Mouse (Mus musculus) stomach, embryonic 14.5 days (tissue): Measurements from ENCODE around the gene Borcs5. TPM values are rescaled to one million over a fixed set of nuclear protein-coding genes. Genes with fewer than 3 reads are reported as not detected.

Experiments
- ATAC-seq: fragments of 200-750 bp; cut with Nextera tagmentation; 2 replicates; pipeline ENCODE4 v1.8.0; 2017; ENCODE audit warnings: low read depth, moderate TSS enrichment; ENCODE audit not compliant: insufficient number of reproducible peaks, insufficient read depth, low FRiP score
- H3K27ac ChIP-seq: fragments of 300-500 bp; sonication (generic); 2 replicates; pipeline ENCODE4 v1.5.1; 2014; ENCODE audit warnings: mild to moderate bottlenecking, low read length, moderate library complexity, mixed read lengths
- H3K27me3 ChIP-seq: fragments of 300-500 bp; sonication (generic); 2 replicates; pipeline ENCODE4 v1.6.1; 2014; ENCODE audit warnings: low read length, control low read depth, mixed read lengths; ENCODE audit not compliant: control insufficient read depth, insufficient read depth
- H3K36me3 ChIP-seq: fragments of 300-500 bp; sonication (generic); 2 replicates; pipeline ENCODE4 v1.6.1; 2014; ENCODE audit warnings: mild to moderate bottlenecking, control low read depth, low read length, moderate library complexity, mixed read lengths; ENCODE audit not compliant: control insufficient read depth, insufficient read depth
- H3K4me1 ChIP-seq: fragments of 300-500 bp; sonication (generic); 2 replicates; pipeline ENCODE4 v1.6.1; 2014; ENCODE audit warnings: low read length, control low read depth, mixed read lengths; ENCODE audit not compliant: control insufficient read depth, insufficient read depth
- H3K4me2 ChIP-seq: fragments of 300-500 bp; sonication (generic); replicated peaks from 2 replicates; pipeline ENCODE4 v1.6.1; 2014; ENCODE audit warnings: low read depth, low read length, control low read depth
- H3K4me3 ChIP-seq: fragments of 300-500 bp; sonication (generic); 2 replicates; pipeline ENCODE4 v1.5.1; 2014; ENCODE audit warnings: low read depth, low read length, control low read depth
- H3K9ac ChIP-seq: fragments of 300-500 bp; sonication (generic); replicated peaks from 2 replicates; pipeline ENCODE4 v1.6.1; 2014; ENCODE audit warnings: low read depth, mild to moderate bottlenecking, control low read depth, low read length, moderate library complexity, mixed read lengths
- H3K9me3 ChIP-seq: fragments of 300-500 bp; sonication (generic); 2 replicates; pipeline ENCODE4 v1.6.1; 2016; ENCODE audit warnings: low read depth, low read length, control low read depth; ENCODE audit not compliant: control insufficient read depth
- WGBS: fragments of 180-500 bp; shearing (Covaris S2); extraction: QIAGEN DNeasy Blood & Tissue Kit; methylation state at CpG from one replicate; pipeline ENCODE4 v1.1.7; 2014; 5-methylcytosine and 5-hydroxymethylcytosine counted together
- polyA plus RNA-seq: library from polyadenylated mRNA; unstranded; fragments of >200 nt; fragmentation: Nextera tagmentation; extraction: Ambion mirVana; gene quantifications from 2 replicates; pipeline ENCODE4 v1.2.1, GENCODE M21; 2014

The Borcs5 gene
- polyA plus RNA-seq, 1 experiment from 2014 or later, result 21.1 TPM

- H3K36me3 ChIP-seq, result no peaks in the 10 kb centered on the region
- no peak overlapping the region for H3K4me2 ChIP-seq
- H3K4me1 ChIP-seq, result peaks cover 4% of the 10 kb centered on the region; the same call in 1 of the 2 replicates
- no peak overlapping the region for H3K27ac ChIP-seq
- no peaks in the 10 kb centered on the region for H3K9me3 ChIP-seq
- H3K4me3 ChIP-seq, result no peak overlapping the region
- H3K9ac ChIP-seq, result no peak overlapping the region
- ATAC-seq, result no peak
- 91% methylated on average over 3 of the region's 3 CpGs for WGBS
- H3K27me3 ChIP-seq, result no peaks in the 10 kb centered on the region
Observed at GRCm38 (mm10) chr6:134605196-134605595, 34.1 kb upstream of the Borcs5 start.

GRCm38 (mm10) chr6:134606540-134606939 is 32.8 kb upstream of the Borcs5 start:
- Histone ChIP-seq H3K27me3 (no peaks in the 10 kb centered on the region), H3K4me3 (no peak overlapping the region), H3K9ac (no peak overlapping the region), H3K9me3 (no peaks in the 10 kb centered on the region), H3K36me3 (no peaks in the 10 kb centered on the region), H3K4me2 (no peak overlapping the region), H3K27ac (no peak overlapping the region), H3K4me1 (peaks cover 4% of the 10 kb centered on the region; the same call in 1 of the 2 replicates)
- WGBS, result 48% methylated on average over 6 of the region's 6 CpGs
- ATAC-seq, result no peak

- WGBS, result 50% methylated on average over 9 of the region's 9 CpGs
- Histone ChIP-seq H3K4me1 (no peaks in the 10 kb centered on the region), H3K27me3 (no peaks in the 10 kb centered on the region), H3K9me3 (no peaks in the 10 kb centered on the region), H3K27ac (no peak overlapping the region), H3K4me2 (no peak overlapping the region), H3K4me3 (no peak overlapping the region), H3K36me3 (no peaks in the 10 kb centered on the region), H3K9ac (no peak overlapping the region)
- peak; percentile 33; the same call in 1 of the 2 replicates for ATAC-seq
Observed at GRCm38 (mm10) chr6:134606949-134607746, 32.2 kb upstream of the Borcs5 start.

- Histone ChIP-seq H3K4me1 (no peaks in the 10 kb centered on the region), H3K4me3 (no peak overlapping the region), H3K4me2 (no peak overlapping the region), H3K9ac (no peak overlapping the region), H3K27me3 (no peaks in the 10 kb centered on the region), H3K9me3 (no peaks in the 10 kb centered on the region), H3K36me3 (no peaks in the 10 kb centered on the region), H3K27ac (no peak overlapping the region)
- ATAC-seq, result no peak
- 79% methylated on average over 9 of the region's 9 CpGs for WGBS
Observed at GRCm38 (mm10) chr6:134610380-134610779, 28.9 kb upstream of the Borcs5 start.

GRCm38 (mm10) chr6:134611896-134612295 is 27.4 kb upstream of the Borcs5 start:
- no peaks in the 10 kb centered on the region for H3K36me3 ChIP-seq
- H3K27me3 ChIP-seq, result no peaks in the 10 kb centered on the region
- no peaks in the 10 kb centered on the region for H3K4me1 ChIP-seq
- 63% methylated on average over 13 of the region's 13 CpGs for WGBS
- H3K27ac ChIP-seq, result no peak overlapping the region; the same call in 1 of the 2 replicates
- no peak; the same call in 1 of the 2 replicates for ATAC-seq
- H3K4me2 ChIP-seq, result no peak overlapping the region
- no peak overlapping the region for H3K9ac ChIP-seq
- H3K4me3 ChIP-seq, result no peak overlapping the region
- no peaks in the 10 kb centered on the region for H3K9me3 ChIP-seq

GRCm38 (mm10) chr6:134614322-134614721 is 25.0 kb upstream of the Borcs5 start:
- ATAC-seq, result peak; percentile 4
- H3K27ac ChIP-seq, result no peak overlapping the region; the same call in 1 of the 2 replicates
- no peaks in the 10 kb centered on the region for H3K4me1 ChIP-seq
- H3K9me3 ChIP-seq, result no peaks in the 10 kb centered on the region
- no peaks in the 10 kb centered on the region for H3K27me3 ChIP-seq
- no peak overlapping the region for H3K4me3 ChIP-seq
- H3K4me2 ChIP-seq, result 0 out of 2 replicates have a peak overlapping the region, but pooled peaks have one; percentile 28
- no peaks in the 10 kb centered on the region for H3K36me3 ChIP-seq
- WGBS, result 36% methylated on average over 4 of the region's 4 CpGs
- H3K9ac ChIP-seq, result no peak overlapping the region

GRCm38 (mm10) chr6:134614723-134615648 is 24.3 kb upstream of the Borcs5 start:
- no peak overlapping the region for H3K27ac ChIP-seq
- H3K9ac ChIP-seq, result no peak overlapping the region
- H3K27me3 ChIP-seq, result no peaks in the 10 kb centered on the region
- H3K4me1 ChIP-seq, result no peaks in the 10 kb centered on the region
- ATAC-seq, result peak; percentile 78
- no peaks in the 10 kb centered on the region; the same call in 1 of the 2 replicates for H3K36me3 ChIP-seq
- peak overlapping the region; percentile 28 for H3K4me2 ChIP-seq
- no peaks in the 10 kb centered on the region for H3K9me3 ChIP-seq
- no peak overlapping the region for H3K4me3 ChIP-seq
- WGBS, result 5% methylated on average over 16 of the region's 16 CpGs

GRCm38 (mm10) chr6:134617589-134617988 is 21.7 kb upstream of the Borcs5 start:
- no peaks in the 10 kb centered on the region for H3K4me1 ChIP-seq
- H3K4me2 ChIP-seq, result no peak overlapping the region
- H3K36me3 ChIP-seq, result no peaks in the 10 kb centered on the region; the same call in 1 of the 2 replicates
- H3K9ac ChIP-seq, result no peak overlapping the region
- 54% methylated on average over 3 of the region's 3 CpGs for WGBS
- H3K27me3 ChIP-seq, result no peaks in the 10 kb centered on the region
- no peak overlapping the region for H3K27ac ChIP-seq
- ATAC-seq, result no peak
- no peak overlapping the region for H3K4me3 ChIP-seq
- H3K9me3 ChIP-seq, result no peaks in the 10 kb centered on the region
